Mouse (Mus musculus): Measurements from ENCODE around the gene Thumpd2.

DNA sequence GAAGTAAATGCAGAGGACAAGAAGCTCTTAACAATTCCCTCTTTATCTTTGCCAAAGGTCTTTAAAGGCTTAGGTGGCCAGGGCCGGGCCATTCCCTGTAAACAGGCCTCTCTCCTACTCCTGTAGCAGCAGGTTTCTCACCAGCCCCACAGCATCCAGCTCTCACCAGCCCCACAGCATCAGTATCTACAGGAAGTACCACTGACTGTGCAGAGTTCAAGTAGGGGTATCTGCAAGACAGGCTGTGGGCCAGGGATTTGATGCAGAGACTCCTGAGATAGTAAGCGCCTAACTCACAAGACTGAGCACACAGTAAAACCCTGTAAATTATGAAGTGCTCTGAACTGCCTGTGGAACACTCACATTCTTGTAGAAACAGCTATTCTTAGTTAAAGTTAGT is 31.9 kb downstream of the Thumpd2 start:
- no peak for TF ChIP-seq CTCF (IDR thresholded peaks at IDR 0.05; ENCODE audit: extremely low read depth, insufficient read depth, low read length)
- TF ChIP-seq POLR2A (IDR thresholded peaks at IDR 0.05; ENCODE audit: extremely low read depth, insufficient read depth, low read length): no peak

Data from cortical plate, adult 2 months (tissue).